Mouse (Mus musculus) embryo, embryonic 9.5 days (tissue): ENCODE measurements at regions not wholly inside any gene's neighbourhood (a gene's known extent, or its start where the extent isn't known, plus 50 kb on each side); places are given as distances from the start of the nearest gene placed in this dataset.
"Not testable (repeated sequence)": the region's sequence is repeated elsewhere in the genome, so short reads cannot be mapped to it uniquely, and the experiment has no call there.

Source experiments
- DNase-seq: peaks from one replicate; pipeline ENCODE4 v3.0.0-alpha.2; 2017; ENCODE audit errors: extremely low spot score

- DNase-seq, result no peak
Observed at GRCm38 (mm10) chr3:16533643-16534042, 527.4 kb upstream of the Gm5150 start.

GRCm38 (mm10) chr3:16527511-16527910 is 521.3 kb upstream of the Gm5150 start:
- DNase-seq, result not testable (repeated sequence)

GRCm38 (mm10) chr3:16488431-16488830 is 482.2 kb upstream of the Gm5150 start:
- not testable (repeated sequence) for DNase-seq

- no peak for DNase-seq
Observed at GRCm38 (mm10) chr3:16482750-16483149, 476.5 kb upstream of the Gm5150 start.

GRCm38 (mm10) chr3:16471360-16471759 is 465.1 kb upstream of the Gm5150 start:
- DNase-seq, result no peak

- peak; percentile 63 for DNase-seq
Observed at GRCm38 (mm10) chr3:16466388-16466787, 460.2 kb upstream of the Gm5150 start.

- DNase-seq, result no peak
Observed at GRCm38 (mm10) chr3:16465357-16465756, 459.1 kb upstream of the Gm5150 start.

- no peak for DNase-seq
Observed at GRCm38 (mm10) chr3:16464301-16464700, 458.1 kb upstream of the Gm5150 start.

- no peak for DNase-seq
Observed at GRCm38 (mm10) chr3:16433033-16433432, 426.8 kb upstream of the Gm5150 start.

- no peak for DNase-seq
Observed at GRCm38 (mm10) chr3:16431819-16432115, 425.5 kb upstream of the Gm5150 start.

- DNase-seq, result no peak
Observed at GRCm38 (mm10) chr3:16431082-16431818, 425.0 kb upstream of the Gm5150 start.
